Comparison of ENCODE assay signal across 10 mouse cellular contexts in genomic region chr10:24635884-24636283, GRCm38 (mm10). TPM values are rescaled to one million over a fixed set of nuclear protein-coding genes. Genes with fewer than 3 reads are reported as not detected.
DNase-seq lines count a peak whose midpoint lies in the region; ATAC-seq and TF ChIP-seq lines count a peak whose summit lies in the region.
"Had no signal": no experiment of that assay in that cellular context is flagged by ENCODE, and none has a peak within 500 bp of the region (broad histone marks: within the 10 kb centered on the region; RNA-seq: fewer than 3 reads in every experiment).

No protein-coding gene starts in this region.

- dilution Hi-C loops in CH12.LX (cut with MboI; ENCODE audit: extremely low pct_ligation_motif_present, extremely low pct_unique_long_range_greater_than_20kb, low sequenced_read_pairs) = no loop called here

- WGBS in heart, embryonic 14.5 days = 89% methylated on average over 10 of the region's 10 CpGs
- 34% methylated on average over 10 of the region's 10 CpGs for WGBS in liver, embryonic 12.5 days (ENCODE audit: insufficient replicate concordance)
- 77% methylated on average over 10 of the region's 10 CpGs for WGBS in stomach, postnatal 0 days

- H3K79me2 ChIP-seq in CH12.LX (replicated peaks; ENCODE audit: control insufficient read depth, extremely low read depth, insufficient read depth, poor library complexity, severe bottlenecking) = no peaks in the 10 kb centered on the region

- TF ChIP-seq RAD21 in CH12.LX (IDR thresholded peaks at IDR 0.05; ENCODE audit: low read depth, low read length) = no peak

- H3K9me3 ChIP-seq in heart, embryonic 14.5 days (ENCODE audit: control insufficient read depth, low read length) = no peaks in the 10 kb centered on the region
- no peaks in the 10 kb centered on the region for H3K9me3 ChIP-seq in CH12.LX (replicated peaks; ENCODE audit: low read length)
- no peaks in the 10 kb centered on the region for H3K9me3 ChIP-seq in liver, embryonic 12.5 days (replicated peaks)
- no peaks in the 10 kb centered on the region for H3K9me3 ChIP-seq in stomach, postnatal 0 days (ENCODE audit: control insufficient read depth, low read length)
- H3K9me3 ChIP-seq: limb, embryonic 10.5 days; midbrain, embryonic 13.5 days had no signal

- H3K27ac ChIP-seq in heart, embryonic 14.5 days (replicated peaks in 1 of 2; ENCODE audit: control insufficient read depth in 1 of 2, insufficient read depth in 1 of 2, low read depth in 2 of 2, low read length in 2 of 2) = peak overlapping the region; percentile 10 to 13; a peak in 1 of 4 replicates
- H3K27ac ChIP-seq in CH12.LX (ENCODE audit: insufficient read depth, low read depth) = peak overlapping the region; percentile 90
- peak overlapping the region; percentile 48; the same call in 1 of the 2 replicates for H3K27ac ChIP-seq in liver, embryonic 12.5 days
- peak overlapping the region; percentile 8; the same call in 1 of the 2 replicates for H3K27ac ChIP-seq in stomach, postnatal 0 days (replicated peaks)
- H3K27ac ChIP-seq: limb, embryonic 10.5 days; midbrain, embryonic 13.5 days had no signal

- no peak for ATAC-seq in heart, embryonic 14.5 days (ENCODE audit: insufficient number of reproducible peaks, insufficient read depth, low FRiP score, low read depth)
- no peak for ATAC-seq in liver, embryonic 12.5 days
- ATAC-seq in stomach, postnatal 0 days (ENCODE audit: low FRiP score, low TSS enrichment) = peak; percentile 53
- ATAC-seq: midbrain, embryonic 13.5 days had no signal

- no peak for DNase-seq in heart, postnatal 14 days
- DNase-seq in CH12.LX (ENCODE audit: extremely low read depth) = no peak
- DNase-seq in stomach, postnatal 0 days (ENCODE audit: low spot score) = no peak
- DNase-seq in right cerebral cortex, postnatal 36 days (ENCODE audit: low spot score in 2 of 2) = no peak
- DNase-seq in kidney, postnatal 36 days = no peak
- DNase-seq in adrenal gland, postnatal 10 days = no peak

- peaks cover 7 to 26% of the 10 kb centered on the region in 2 experiments for H3K4me1 ChIP-seq in heart, embryonic 14.5 days (ENCODE audit: control insufficient read depth in 2 of 2, insufficient read depth in 2 of 2, low read length in 2 of 2)
- H3K4me1 ChIP-seq in CH12.LX (ENCODE audit: control insufficient read depth in 1 of 2, insufficient read depth in 2 of 2) = peaks cover 7 to 27% of the 10 kb centered on the region in 2 experiments
- H3K4me1 ChIP-seq in liver, embryonic 12.5 days = peaks cover 41% of the 10 kb centered on the region
- H3K4me1 ChIP-seq in stomach, postnatal 0 days (replicated peaks; ENCODE audit: control insufficient read depth, insufficient read depth) = 0 out of 2 replicates have a peak, but pooled peaks cover 2% of the 10 kb centered on the region
- H3K4me1 ChIP-seq: midbrain, embryonic 13.5 days had no signal

- in situ Hi-C loops in CH12.LX (cut with MboI; ENCODE audit: low pct_ligation_motif_present, low pct_unique_long_range_greater_than_20kb, low sequenced_read_pairs) = loop anchor here (25.0 kb wide), 1 partner anchor 201 kb away; the partner anchor contains the start of gene Enpp3

- peak; percentile 64 for TF ChIP-seq POLR2A in CH12.LX (IDR thresholded peaks at IDR 0.05; ENCODE audit: low read depth, low read length)

- intact Hi-C loops in heart, postnatal 14 days (cut with DNase I) = loop anchor here (10.0 kb wide), 1 partner anchor 229 kb away; the partner anchor contains the start of gene Med23

- no peaks in the 10 kb centered on the region for H3K36me3 ChIP-seq in heart, embryonic 14.5 days (ENCODE audit: control insufficient read depth, insufficient read depth, low read length)
- no peaks in the 10 kb centered on the region for H3K36me3 ChIP-seq in CH12.LX (replicated peaks in 1 of 2; ENCODE audit: control insufficient read depth in 1 of 2, insufficient read depth in 1 of 2, low read length in 1 of 2)
- H3K36me3 ChIP-seq in liver, embryonic 12.5 days = no peaks in the 10 kb centered on the region
- H3K36me3 ChIP-seq in stomach, postnatal 0 days (ENCODE audit: control insufficient read depth, insufficient read depth, low read length) = no peaks in the 10 kb centered on the region
- H3K36me3 ChIP-seq: limb, embryonic 10.5 days; midbrain, embryonic 13.5 days had no signal

- no peak overlapping the region for H3K4me3 ChIP-seq in heart, embryonic 14.5 days (ENCODE audit: control insufficient read depth in 1 of 2, insufficient read depth in 1 of 2, low read depth in 1 of 2, low read length in 2 of 2)
- H3K4me3 ChIP-seq in CH12.LX (replicated peaks in 1 of 3; ENCODE audit: low read depth in 2 of 3, low read length in 2 of 3, poor library complexity in 1 of 3) = peak overlapping the region in 2 of 3 experiments; percentile 23 to 47
- H3K4me3 ChIP-seq in liver, embryonic 12.5 days = no peak overlapping the region
- no peak overlapping the region for H3K4me3 ChIP-seq in stomach, postnatal 0 days (ENCODE audit: low read depth, low read length)
- H3K4me3 ChIP-seq: limb, embryonic 10.5 days; midbrain, embryonic 13.5 days had no signal

- TF ChIP-seq EP300 in CH12.LX (IDR thresholded peaks at IDR 0.05; ENCODE audit: low read length) = no peak
- TF ChIP-seq EP300 in stomach, postnatal 0 days (optimal IDR thresholded peaks at IDR 0.05) = no peak

- H3K9ac ChIP-seq in heart, embryonic 14.5 days (ENCODE audit: low read length) = no peak overlapping the region
- H3K9ac ChIP-seq in CH12.LX (ENCODE audit: insufficient read depth, low read depth) = peak overlapping the region; percentile 71
- no peak overlapping the region for H3K9ac ChIP-seq in liver, embryonic 12.5 days
- H3K9ac ChIP-seq in stomach, postnatal 0 days (ENCODE audit: low read length) = no peak overlapping the region
- H3K9ac ChIP-seq: midbrain, embryonic 13.5 days had no signal

- H3K27me3 ChIP-seq in heart, embryonic 14.5 days (ENCODE audit: control insufficient read depth, insufficient read depth, low read length) = no peaks in the 10 kb centered on the region
- H3K27me3 ChIP-seq in CH12.LX (replicated peaks) = no peaks in the 10 kb centered on the region
- H3K27me3 ChIP-seq in liver, embryonic 12.5 days (replicated peaks) = no peaks in the 10 kb centered on the region
- no peaks in the 10 kb centered on the region for H3K27me3 ChIP-seq in stomach, postnatal 0 days (ENCODE audit: control insufficient read depth, insufficient read depth, low read length)
- H3K27me3 ChIP-seq: midbrain, embryonic 13.5 days had no signal

- H3K4me2 ChIP-seq in heart, embryonic 14.5 days (ENCODE audit: low read length) = no peak overlapping the region
- peak overlapping the region; percentile 85 for H3K4me2 ChIP-seq in CH12.LX (ENCODE audit: insufficient read depth, low read depth, poor library complexity, severe bottlenecking)
- peak overlapping the region; percentile 44 for H3K4me2 ChIP-seq in liver, embryonic 12.5 days
- no peak overlapping the region for H3K4me2 ChIP-seq in stomach, postnatal 0 days (replicated peaks; ENCODE audit: low read depth)
- H3K4me2 ChIP-seq: midbrain, embryonic 13.5 days had no signal

- no peak for TF ChIP-seq CTCF in CH12.LX (conservative IDR thresholded peaks at IDR 0.05 in 1 of 2, IDR thresholded peaks at IDR 0.05 in 1 of 2; ENCODE audit: low read depth in 2 of 2, low read length in 2 of 2)
- no peak for TF ChIP-seq CTCF in stomach, postnatal 0 days (IDR thresholded peaks at IDR 0.05; ENCODE audit: low read depth)

TF ChIP-seq in CH12.LX, 34 proteins besides CTCF, POLR2A, EP300 and RAD21:
- TF ChIP-seq MYC (IDR thresholded peaks at IDR 0.05; ENCODE audit: low read depth, low read length) (no peak), CHD1 (IDR thresholded peaks at IDR 0.05; ENCODE audit: low read depth, low read length) (no peak), NELFE (IDR thresholded peaks at IDR 0.05; ENCODE audit: low read depth, low read length) (peak; percentile 4; the same call in 1 of the 2 replicates), RCOR1 (conservative IDR thresholded peaks at IDR 0.05; ENCODE audit: low read depth, low read length) (no peak), JUN (IDR thresholded peaks at IDR 0.05; ENCODE audit: insufficient read depth, low read depth, low read length) (no peak)

RNA-seq across cellular contexts. Expression of gene Ccn2, which starts 40.6 kb away (rescaled TPM):
- polyA plus RNA-seq in heart, embryonic 14.5 days (2014; fragmentation: Nextera tagmentation; extraction: Ambion mirVana) = 21.3 and 29.5 TPM in 2 replicates
- total RNA-seq in heart, postnatal 14 days (2021) = 10 to 100 TPM; 61.8 to 65.7 TPM
- not detected in 2 replicates for total RNA-seq in CH12.LX (2012; rRNA removed)
- not detected in 2 replicates for total RNA-seq in CH12.LX (2014; rRNA removed)
- not detected in 2 replicates for polyA plus RNA-seq in CH12.LX (2012; ENCODE audit: insufficient read length, low read depth)
- 1.4 and 2.3 TPM in 2 replicates for polyA plus RNA-seq in liver, embryonic 12.5 days (2016; fragmentation: Nextera tagmentation; extraction: Ambion mirVana)
- 19.6 and 19.7 TPM in 2 replicates for polyA plus RNA-seq in stomach, postnatal 0 days (2015; fragmentation: Nextera tagmentation; extraction: Ambion mirVana)
- 10 to 100 TPM; 20.5 to 47.0 TPM for total RNA-seq in adrenal gland, postnatal 10 days (2021)

Comparison
In these comparisons a context has a peak if more than half of its experiments do, and no peak if none do; other contexts are left out.
1. H3K27ac ChIP-seq: peak in every context shown above with its lines; median percentile 90 in CH12.LX; 48 in liver, embryonic 12.5 days; 12 in heart, embryonic 14.5 days; 8 in stomach, postnatal 0 days.
2. H3K4me2 ChIP-seq: peak in CH12.LX (single experiment) and liver, embryonic 12.5 days (single experiment); none in heart, embryonic 14.5 days (single experiment) and stomach, postnatal 0 days (single experiment).
3. H3K4me3 ChIP-seq: peak in CH12.LX (2 of 3); none in heart, embryonic 14.5 days (0 of 2), liver, embryonic 12.5 days (single experiment) and stomach, postnatal 0 days (single experiment).